Mouse (Mus musculus) midbrain, embryonic 16.5 days (tissue): ENCODE results near the gene Kiss1r. TPM values are rescaled to one million over a fixed set of nuclear protein-coding genes. Genes with fewer than 3 reads are reported as not detected.

Experiments
- ATAC-seq: fragments of 200-750 bp; cut with Nextera tagmentation; 2 replicates; pipeline ENCODE4 v1.8.0; 2017; ENCODE audit warnings: moderate TSS enrichment
- H3K27ac ChIP-seq: fragments of 300-500 bp; sonication (generic); 2 replicates; pipeline ENCODE4 v1.5.1; 2014; ENCODE audit warnings: mild to moderate bottlenecking, low read length, mixed read lengths
- H3K27me3 ChIP-seq: fragments of 300-500 bp; sonication (generic); 2 replicates; pipeline ENCODE4 v1.6.1; 2014; ENCODE audit warnings: low read depth, low read length, mixed read lengths; ENCODE audit not compliant: control insufficient read depth, insufficient read depth
- H3K36me3 ChIP-seq: fragments of 300-500 bp; sonication (generic); 2 replicates; pipeline ENCODE4 v1.6.1; 2014; ENCODE audit warnings: mild to moderate bottlenecking, low read length, moderate library complexity, mixed read lengths; ENCODE audit not compliant: control insufficient read depth, insufficient read depth
- H3K4me1 ChIP-seq: fragments of 300-500 bp; sonication (generic); 2 replicates; pipeline ENCODE4 v1.6.1; 2014; ENCODE audit warnings: mild to moderate bottlenecking, low read length, mixed read lengths; ENCODE audit not compliant: control insufficient read depth, insufficient read depth
- H3K4me2 ChIP-seq: fragments of 300-500 bp; sonication (generic); 2 replicates; pipeline ENCODE4 v1.6.1; 2014; ENCODE audit warnings: mild to moderate bottlenecking, low read length, mixed read lengths
- H3K4me3 ChIP-seq: fragments of 300-500 bp; sonication (generic); 2 replicates; pipeline ENCODE4 v1.5.1; 2014; ENCODE audit warnings: low read depth, mild to moderate bottlenecking, low read length, moderate library complexity, mixed read lengths
- H3K9ac ChIP-seq: fragments of 300-500 bp; sonication (generic); 2 replicates; pipeline ENCODE4 v1.6.1; 2014; ENCODE audit warnings: low read depth, low read length, mixed read lengths
- H3K9me3 ChIP-seq: fragments of 300-500 bp; sonication (generic); replicated peaks from 2 replicates; pipeline ENCODE4 v1.6.1; 2014; ENCODE audit warnings: mild to moderate bottlenecking, low read length, mixed read lengths; ENCODE audit not compliant: control insufficient read depth, poor library complexity, severe bottlenecking
- WGBS: fragments of 180-500 bp; shearing (Covaris S2); extraction: QIAGEN DNeasy Blood & Tissue Kit; methylation state at CpG from one replicate; pipeline ENCODE4 v1.1.7; 2014; 5-methylcytosine and 5-hydroxymethylcytosine counted together
- polyA plus RNA-seq: library from polyadenylated mRNA; unstranded; fragments of >200 nt; fragmentation: Nextera tagmentation; extraction: Ambion mirVana; gene quantifications from 2 replicates; pipeline ENCODE4 v1.2.1, GENCODE M21; 2015

Gene Kiss1r
- polyA plus RNA-seq, 1 experiment from 2014 or later = 3.5 TPM

GRCm38 (mm10) chr10:79964727-79965126 lies 48.0 kb downstream of the Kiss1r start:
- Histone ChIP-seq H3K4me2 (no peak overlapping the region), H3K4me3 (no peak overlapping the region), H3K4me1 (peaks cover 7% of the 10 kb centered on the region), H3K27ac (no peak overlapping the region), H3K36me3 (peaks cover 22% of the 10 kb centered on the region), H3K9me3 (no peaks in the 10 kb centered on the region), H3K9ac (no peak overlapping the region), H3K27me3 (peaks cover 4% of the 10 kb centered on the region; the same call in 1 of the 2 replicates)
- WGBS = 96% methylated on average over 7 of the region's 7 CpGs
- ATAC-seq = no peak

- Histone ChIP-seq H3K27me3 (peaks cover 4% of the 10 kb centered on the region), H3K36me3 (peaks cover 22% of the 10 kb centered on the region), H3K4me2 (no peak overlapping the region), H3K9ac (no peak overlapping the region), H3K4me1 (peaks cover 7% of the 10 kb centered on the region), H3K4me3 (no peak overlapping the region), H3K27ac (no peak overlapping the region), H3K9me3 (no peaks in the 10 kb centered on the region)
- 93% methylated on average over 5 of the region's 5 CpGs for WGBS
- no peak for ATAC-seq
Measured at GRCm38 (mm10) chr10:79965325-79965724, 48.6 kb downstream of the Kiss1r start.

GRCm38 (mm10) chr10:79966886-79967400 lies 50.2 kb downstream of the Kiss1r start:
- 0 out of 2 replicates have a peak, but pooled peaks cover 3% of the 10 kb centered on the region for H3K4me1 ChIP-seq
- H3K4me2 ChIP-seq = no peak overlapping the region
- H3K9ac ChIP-seq = no peak overlapping the region
- no peak overlapping the region for H3K27ac ChIP-seq
- H3K27me3 ChIP-seq = peaks cover 18% of the 10 kb centered on the region
- ATAC-seq = no peak
- no peaks in the 10 kb centered on the region for H3K9me3 ChIP-seq
- peaks cover 22% of the 10 kb centered on the region for H3K36me3 ChIP-seq
- WGBS = 90% methylated on average over 5 of the region's 5 CpGs
- no peak overlapping the region for H3K4me3 ChIP-seq

- 88% methylated on average over 1 of the region's 1 CpGs for WGBS
- 0 out of 2 replicates have a peak, but pooled peaks cover 3% of the 10 kb centered on the region for H3K4me1 ChIP-seq
- H3K9ac ChIP-seq = no peak overlapping the region
- H3K4me3 ChIP-seq = no peak overlapping the region
- no peak overlapping the region for H3K4me2 ChIP-seq
- peaks cover 21% of the 10 kb centered on the region for H3K36me3 ChIP-seq
- no peak overlapping the region for H3K27ac ChIP-seq
- no peak for ATAC-seq
- peaks cover 20% of the 10 kb centered on the region for H3K27me3 ChIP-seq
- no peaks in the 10 kb centered on the region for H3K9me3 ChIP-seq
Measured at GRCm38 (mm10) chr10:79968181-79968580, 51.4 kb downstream of the Kiss1r start.

GRCm38 (mm10) chr10:79969124-79969568 lies 52.4 kb downstream of the Kiss1r start:
- Histone ChIP-seq H3K36me3 (peaks cover 16% of the 10 kb centered on the region), H3K4me2 (no peak overlapping the region), H3K9ac (no peak overlapping the region), H3K4me1 (0 out of 2 replicates have a peak, but pooled peaks cover 3% of the 10 kb centered on the region), H3K9me3 (no peaks in the 10 kb centered on the region), H3K27ac (no peak overlapping the region), H3K27me3 (peaks cover 20% of the 10 kb centered on the region), H3K4me3 (no peak overlapping the region)
- WGBS = 16% methylated on average over 3 of the region's 3 CpGs
- no peak for ATAC-seq

GRCm38 (mm10) chr10:79970415-79971182 lies 53.8 kb downstream of the Kiss1r start, which contains the start of gene Grin3b:
Gene Grin3b, plus strand, starts transcription at chr10:79970715.
- WGBS = 8% methylated on average over 47 of the region's 47 CpGs
- peak within 1 kb of the TSS; percentile 56 for H3K4me2 ChIP-seq
- H3K9ac ChIP-seq = peak within 1 kb of the TSS; percentile 52
- H3K9me3 ChIP-seq = no peaks in the 10 kb centered on the region
- H3K27me3 ChIP-seq = peaks cover 20% of the 10 kb centered on the region
- H3K4me1 ChIP-seq = 0 out of 2 replicates have a peak, but pooled peaks cover 3% of the 10 kb centered on the region
- H3K4me3 ChIP-seq = peak within 1 kb of the TSS; percentile 36
- ATAC-seq = 0 out of 2 replicates have a peak, but pooled peaks have one; percentile 16
- peaks cover 18% of the 10 kb centered on the region for H3K36me3 ChIP-seq
- H3K27ac ChIP-seq = no peak within 1 kb of the TSS

- ATAC-seq = no peak
- WGBS = 10% methylated on average over 20 of the region's 21 CpGs
- H3K9me3 ChIP-seq = no peaks in the 10 kb centered on the region
- peak overlapping the region; percentile 56 for H3K4me2 ChIP-seq
- H3K9ac ChIP-seq = peak overlapping the region; percentile 52
- no peak overlapping the region for H3K27ac ChIP-seq
- H3K36me3 ChIP-seq = peaks cover 24% of the 10 kb centered on the region
- peaks cover 20% of the 10 kb centered on the region for H3K27me3 ChIP-seq
- peak overlapping the region; percentile 36 for H3K4me3 ChIP-seq
- H3K4me1 ChIP-seq = 0 out of 2 replicates have a peak, but pooled peaks cover 3% of the 10 kb centered on the region
Measured at GRCm38 (mm10) chr10:79971183-79971497, 54.4 kb downstream of the Kiss1r start.
